Mouse (Mus musculus): ENCODE results near the gene Kcnk15.

The Kcnk15 gene

GRCm38 (mm10) chr2:163853461-163853901 is at the start of gene Kcnk15:
Gene Kcnk15, plus strand, starts transcription at chr2:163853651.
- no peak for DNase-seq

- no peak for DNase-seq
Observed at GRCm38 (mm10) chr2:163803838-163804237, 49.6 kb upstream of the Kcnk15 start.

DNA sequence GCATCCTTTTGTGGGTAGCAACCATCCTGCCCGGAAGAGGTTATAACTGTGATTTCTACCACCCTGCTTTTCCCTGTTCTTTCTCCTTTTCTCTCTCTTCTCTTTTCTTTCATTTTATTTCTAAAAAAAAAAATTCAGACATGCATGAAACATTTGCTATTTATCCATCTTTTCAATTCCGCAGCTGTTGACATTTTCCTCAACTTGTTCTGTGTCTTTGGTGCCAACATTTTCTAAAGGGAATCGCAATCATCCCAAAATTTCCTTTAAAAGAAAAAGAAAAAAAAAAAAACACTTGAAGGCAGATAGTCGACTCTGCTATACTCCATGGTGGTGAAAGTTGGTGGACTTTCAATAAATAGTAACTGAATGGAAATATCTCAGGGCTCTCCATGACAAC is 44.3 kb upstream of the Kcnk15 start:
- DNase-seq, result no peak

GRCm38 (mm10) chr2:163809704-163810103 is 43.7 kb upstream of the Kcnk15 start:
- peak; percentile 53 to 59 for DNase-seq

DNA sequence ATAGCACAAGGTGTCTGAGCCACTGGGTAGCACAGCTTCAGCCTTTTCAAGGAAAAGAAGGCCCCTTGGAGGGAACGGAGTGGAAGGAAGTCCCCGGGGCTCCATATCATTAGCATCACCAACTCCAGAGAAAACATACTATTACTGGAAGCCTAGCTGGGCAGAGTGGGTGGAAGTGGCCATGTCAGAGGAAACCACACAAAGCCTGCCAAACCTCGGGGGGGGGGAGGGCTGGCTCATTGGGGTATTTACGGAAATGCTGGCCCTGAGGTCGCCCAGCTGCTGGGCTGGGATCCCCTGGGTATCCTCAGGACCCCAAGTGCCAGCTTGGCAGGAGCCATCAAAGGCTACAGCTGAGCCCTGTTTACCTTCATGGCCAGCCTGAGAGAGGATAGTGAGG is 40.4 kb upstream of the Kcnk15 start:
- DNase-seq, result no peak

GRCm38 (mm10) chr2:163814739-163815465 is 38.5 kb upstream of the Kcnk15 start:
- no peak for DNase-seq

- DNase-seq, result peak; percentile 59 to 72
Observed at GRCm38 (mm10) chr2:163820607-163821006, 32.8 kb upstream of the Kcnk15 start, which contains the start of gene Ccn5. Gene Ccn5, plus strand, starts transcription at chr2:163820861.

GRCm38 (mm10) chr2:163823248-163823647 is 30.2 kb upstream of the Kcnk15 start:
- DNase-seq, result peak; percentile 36 to 38

- DNase-seq, result peak; percentile 54 to 58
Observed at GRCm38 (mm10) chr2:163823771-163824170, 29.7 kb upstream of the Kcnk15 start.

- DNase-seq, result no peak
Observed at GRCm38 (mm10) chr2:163825861-163826260, 27.6 kb upstream of the Kcnk15 start.

DNA sequence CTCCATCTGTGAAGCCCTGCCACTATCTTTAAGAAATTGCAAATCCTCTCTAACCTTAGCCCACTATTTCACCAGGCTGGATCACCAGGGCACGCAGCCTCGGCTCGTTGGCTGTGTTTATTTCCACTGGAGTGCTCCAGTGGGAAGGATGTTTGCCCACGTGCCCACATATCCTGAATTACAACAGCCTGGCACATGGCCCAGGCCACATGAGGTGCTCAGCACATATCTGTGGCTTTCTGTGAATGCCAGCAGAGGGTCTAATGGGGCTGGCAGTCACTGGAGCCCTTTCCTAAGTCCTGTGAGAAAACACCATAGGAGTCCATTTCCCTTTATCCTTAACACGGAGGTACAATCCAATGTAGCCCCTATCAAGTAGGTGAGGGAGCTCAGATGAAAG is 27.0 kb upstream of the Kcnk15 start:
- DNase-seq, result peak; percentile 68 to 80

GRCm38 (mm10) chr2:163831163-163831562 is 22.3 kb upstream of the Kcnk15 start:
- no peak for DNase-seq

GRCm38 (mm10) chr2:163838043-163838442 is 15.4 kb upstream of the Kcnk15 start:
- peak; percentile 74 to 81 for DNase-seq

DNA sequence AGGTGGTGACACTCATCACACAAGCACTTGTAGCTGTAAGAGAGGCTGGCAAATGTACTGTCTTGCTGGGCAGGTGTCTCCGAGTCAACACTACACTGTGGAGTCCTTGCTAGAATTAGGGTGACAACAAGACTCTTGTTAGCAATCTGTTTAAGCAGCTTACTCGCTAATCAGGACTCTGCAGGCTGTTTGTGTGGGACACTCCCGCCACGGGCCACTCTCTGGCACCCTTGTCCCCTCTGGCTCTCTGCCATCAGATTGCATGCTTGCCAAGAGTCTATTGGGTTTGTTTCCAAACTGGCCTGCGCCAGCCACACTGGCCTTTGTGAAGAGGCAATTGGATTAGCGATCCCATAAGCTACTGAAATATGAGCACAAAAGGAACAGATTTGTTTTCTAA is 13.9 kb upstream of the Kcnk15 start:
- DNase-seq, result peak; percentile 70 to 80

DNA sequence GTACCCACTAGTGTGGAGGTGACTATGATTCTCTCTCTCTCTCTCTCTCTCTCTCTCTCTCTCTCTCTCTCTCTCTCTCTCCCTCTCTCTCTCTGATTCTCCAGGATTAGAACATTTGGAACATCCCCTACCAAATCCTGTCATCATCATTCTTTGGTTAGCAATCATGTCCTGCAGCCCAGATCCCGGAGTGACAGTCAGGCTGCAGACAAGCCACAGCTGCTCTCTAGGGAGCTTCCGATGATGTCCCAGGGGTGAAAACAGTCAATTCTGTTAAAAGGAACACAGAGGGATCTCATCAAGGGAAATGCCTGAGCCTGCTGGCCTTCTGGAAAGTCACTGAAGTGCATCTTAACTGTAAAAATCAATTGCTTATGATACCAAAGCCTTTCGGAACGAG is 11.4 kb upstream of the Kcnk15 start:
- no peak for DNase-seq

DNA sequence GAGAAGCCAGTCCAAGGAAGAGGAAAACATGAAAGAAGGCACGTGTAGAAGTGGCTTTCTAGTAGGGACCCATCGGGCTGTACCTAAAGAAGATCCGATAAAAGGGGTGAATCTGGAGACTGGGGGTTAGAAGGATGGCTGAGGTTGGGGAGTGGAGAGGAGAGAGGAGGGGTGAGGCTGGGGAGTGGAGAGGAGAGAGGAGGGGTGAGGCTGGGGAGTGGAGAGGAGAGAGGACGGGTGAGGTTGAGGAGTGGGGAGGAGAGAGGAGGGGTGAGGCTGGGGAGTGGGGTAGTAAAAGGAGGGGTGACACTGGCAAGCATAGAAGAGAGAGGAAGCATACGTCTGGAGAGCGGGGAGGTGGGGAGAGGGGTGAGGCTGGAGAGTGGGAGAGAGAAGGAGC is 3.8 kb downstream of the Kcnk15 start:
- DNase-seq, result no peak

- no peak for DNase-seq
Observed at GRCm38 (mm10) chr2:163858254-163858947, 5.0 kb downstream of the Kcnk15 start.

DNA sequence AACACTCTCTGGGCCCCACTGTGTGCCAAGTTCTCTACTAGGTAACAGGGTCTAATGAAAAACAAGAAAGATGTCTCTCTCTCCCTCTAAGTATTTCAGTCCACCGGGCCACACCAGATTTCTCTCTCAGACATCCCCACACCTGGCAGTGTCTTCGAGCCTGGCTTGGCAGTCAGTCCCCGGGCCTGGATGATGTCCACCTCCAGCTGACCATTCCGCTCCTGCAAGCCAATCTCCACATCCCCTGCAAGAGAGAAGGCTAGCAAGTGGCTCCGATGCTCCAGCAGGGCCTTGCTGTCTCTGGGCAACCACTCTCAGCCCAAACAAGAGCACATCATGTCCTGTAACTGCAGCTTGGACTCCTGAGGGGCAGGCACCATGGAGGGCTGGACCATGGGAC is 11.9 kb downstream of the Kcnk15 start:
- no peak for DNase-seq

- DNase-seq, result no peak
Observed at GRCm38 (mm10) chr2:163866061-163866460, 12.6 kb downstream of the Kcnk15 start.

GRCm38 (mm10) chr2:163869783-163870182 is 16.3 kb downstream of the Kcnk15 start:
- DNase-seq, result no peak

- no peak for DNase-seq
Observed at GRCm38 (mm10) chr2:163871266-163871665, 17.8 kb downstream of the Kcnk15 start.

DNA sequence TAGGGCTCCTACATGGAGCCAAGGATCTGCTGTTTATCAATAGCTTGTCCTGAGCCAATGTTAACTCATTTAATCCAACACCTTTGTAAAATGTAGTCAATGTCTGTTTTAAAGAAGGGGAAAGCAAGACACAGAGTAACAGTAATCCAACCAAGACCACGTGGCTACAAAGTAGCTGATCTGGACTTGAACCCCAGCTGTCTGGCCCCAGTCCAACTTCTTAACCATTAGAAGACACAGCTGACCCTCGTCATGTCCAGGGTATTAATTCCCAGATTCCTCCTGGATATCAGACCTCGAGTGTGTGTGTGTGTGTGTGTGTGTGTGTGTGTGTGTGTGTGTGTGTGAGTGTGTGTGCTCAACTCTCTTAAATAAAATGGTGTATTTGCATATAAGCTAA is 18.5 kb downstream of the Kcnk15 start:
- no peak for DNase-seq

DNA sequence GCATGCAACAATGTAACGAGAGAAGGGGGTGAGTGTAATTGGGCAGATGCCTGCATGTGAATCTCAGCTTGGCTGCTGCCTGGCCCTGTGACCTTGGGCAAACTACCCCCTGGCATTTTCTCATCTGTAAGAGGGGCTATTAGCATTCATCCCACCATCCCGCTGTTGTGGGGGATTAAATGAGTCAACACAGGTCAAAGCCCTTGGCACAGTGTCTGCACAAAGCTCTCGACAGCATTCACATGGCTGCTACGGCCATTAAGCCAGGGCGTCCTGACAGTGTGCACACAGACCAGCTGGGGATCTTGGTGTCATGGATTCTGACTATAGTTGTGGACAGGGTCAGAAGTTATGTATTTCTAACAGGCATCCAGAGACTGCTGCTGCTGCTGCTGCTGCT is 21.4 kb downstream of the Kcnk15 start:
- no peak for DNase-seq

DNA sequence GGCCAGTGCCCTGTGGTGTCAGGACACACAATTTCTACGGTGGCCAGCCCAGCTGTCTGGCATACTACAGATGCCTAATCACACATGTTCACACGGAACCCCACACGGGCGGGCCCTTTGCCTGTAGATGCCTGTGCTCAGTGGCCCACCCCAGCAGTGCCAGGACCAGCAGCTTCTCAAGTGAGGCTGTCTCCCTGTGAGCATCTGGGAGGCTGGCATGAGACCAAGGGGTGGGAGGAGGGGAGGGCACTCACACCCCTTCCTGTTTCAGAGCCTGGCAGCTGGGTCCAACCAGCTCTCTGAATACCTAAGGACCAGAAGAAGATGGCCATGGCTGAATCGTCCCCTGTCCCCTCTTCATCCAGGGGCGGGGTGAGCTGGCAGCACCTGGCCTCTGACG is 22.0 kb downstream of the Kcnk15 start:
- DNase-seq, result no peak

Measured in lung, adult 18-20 months (tissue).